Mouse (Mus musculus) liver, postnatal 0 days (tissue): ENCODE data around the gene Ankrd55.

ENCODE experiments used
- CTCF ChIP-seq: sonication (generic); IDR thresholded peaks from 2 replicates; pipeline ENCODE4 v1.5.1; 2016; ENCODE audit warnings: antibody characterized with exemption, low read depth
- EP300 ChIP-seq: IDR thresholded peaks from 2 replicates; pipeline ENCODE4 v1.6.1; 2016; ENCODE audit warnings: antibody characterized with exemption, low read depth, mild to moderate bottlenecking

DNA sequence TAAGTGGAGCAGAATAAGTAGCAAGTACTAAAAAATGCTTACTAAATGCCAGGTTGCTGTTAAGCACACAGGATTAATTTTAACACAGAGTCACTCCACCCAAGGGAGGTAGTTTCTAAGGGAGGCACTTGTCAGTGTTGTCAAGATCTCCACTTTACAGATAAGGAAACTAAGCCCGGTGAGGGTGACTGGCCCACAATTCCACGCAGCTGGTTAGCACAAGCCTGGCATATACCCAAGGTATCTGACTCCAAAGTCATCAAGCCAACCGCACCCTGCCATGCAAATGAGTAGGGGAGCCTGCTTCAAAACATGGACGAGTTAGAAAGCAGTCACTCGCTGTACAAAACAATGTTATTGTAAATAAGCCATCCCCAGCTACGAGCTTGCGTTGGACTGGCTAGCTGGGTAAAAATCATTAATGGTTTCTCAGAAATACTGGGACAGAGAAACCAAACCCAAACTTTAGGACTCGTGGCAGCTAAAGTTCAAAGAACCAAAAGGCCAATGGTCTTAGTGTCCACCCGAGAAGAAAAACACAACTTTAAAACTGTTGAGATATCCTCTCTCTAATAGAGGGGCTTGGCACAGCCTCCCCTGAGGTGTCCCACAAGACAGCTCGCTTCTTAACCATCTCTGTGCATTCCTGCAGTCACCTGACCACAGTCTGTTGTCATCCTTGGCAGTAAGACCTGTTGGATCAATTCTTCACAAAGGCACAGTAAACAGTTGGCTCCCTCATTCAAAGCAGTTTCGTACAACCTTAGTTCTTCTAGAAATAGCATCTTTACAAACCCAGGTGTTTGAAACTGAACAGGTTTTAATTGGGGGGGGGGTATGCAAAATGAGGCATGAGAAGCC, 28.6 kb downstream of the Ankrd55 start:
- TF ChIP-seq CTCF (no peak), EP300 (peak; percentile 38; the same call in 1 of the 2 replicates)
